Mouse (Mus musculus): ENCODE measurements around the gene Gm28036. TPM values are rescaled to one million over a fixed set of nuclear protein-coding genes. Genes with fewer than 3 reads are reported as not detected.

The Gm28036 gene
- polyA plus RNA-seq (2012; rRNA removed) = 0.69 and 1.3 TPM in 2 replicates

GRCm38 (mm10) chr2:156126992-156127391, at the start of gene Gm28036:
Gm28036 (minus strand) TSS chr2:156127092.

GRCm38 (mm10) chr2:156143953-156144724, 17.2 kb upstream of the Gm28036 start, which contains the start of the genes Romo1 and Nfs1:
Romo1 (plus strand) TSS chr2:156144039.
Nfs1 (minus strand) TSS chr2:156144186.

GRCm38 (mm10) chr2:156111358-156112079, 15.4 kb downstream of the Gm28036 start, which contains the start of the genes Cpne1 and Rbm12:
Cpne1 (minus strand) TSS chr2:156111965.
Rbm12 (minus strand) TSS chr2:156111978.

GRCm38 (mm10) chr2:156065099-156066041, 61.5 kb downstream of the Gm28036 start, which contains the start of gene Spag4:
Spag4 (plus strand) TSS chr2:156065175.

GRCm38 (mm10) chr2:156052816-156053215, 74.1 kb downstream of the Gm28036 start, which contains the start of gene Fer1l4:
Fer1l4 (minus strand) TSS chr2:156052947.

Other genes starting within 250 kb of the Gm28036 start
- gene Uqcc1, start 196.8 kb downstream of the Gm28036 start, polyA plus RNA-seq (2012; rRNA removed) = 16.7 and 23.2 TPM in 2 replicates
- gene Gm15557, start 186.4 kb downstream of the Gm28036 start, polyA plus RNA-seq (2012; rRNA removed) = not detected in 2 replicates
- gene Gdf5, start 181.7 kb downstream of the Gm28036 start, polyA plus RNA-seq (2012; rRNA removed) = 0.85 and 0.87 TPM in 2 replicates
- gene Cep250, start 170.6 kb downstream of the Gm28036 start, polyA plus RNA-seq (2012; rRNA removed) = 12.7 and 14.5 TPM in 2 replicates
- gene 6430550D23Rik, start 119.1 kb downstream of the Gm28036 start, polyA plus RNA-seq (2012; rRNA removed) = 1.3 and 1.9 TPM in 2 replicates
- 340 and 531 TPM in 2 replicates for gene Ergic3, start 119.0 kb downstream of the Gm28036 start, polyA plus RNA-seq (2012; rRNA removed)
- 0.69 and 2.6 TPM in 2 replicates for gene Fer1l4, start 74.1 kb downstream of the Gm28036 start, polyA plus RNA-seq (2012; rRNA removed)
- 3.5 and 4.3 TPM in 2 replicates for gene Spag4, start 61.9 kb downstream of the Gm28036 start, polyA plus RNA-seq (2012; rRNA removed)
- gene Cpne1, start 15.1 kb downstream of the Gm28036 start, polyA plus RNA-seq (2012; rRNA removed) = 100 and 120 TPM in 2 replicates
- 7.3 and 30.1 TPM in 2 replicates for gene Rbm12, start 15.1 kb downstream of the Gm28036 start, polyA plus RNA-seq (2012; rRNA removed)
- gene Romo1, start 16.9 kb upstream of the Gm28036 start, polyA plus RNA-seq (2012; rRNA removed) = 334 and 385 TPM in 2 replicates
- 77.6 and 79.5 TPM in 2 replicates for gene Nfs1, start 17.1 kb upstream of the Gm28036 start, polyA plus RNA-seq (2012; rRNA removed)
- gene Rbm39, start 53.1 kb upstream of the Gm28036 start, polyA plus RNA-seq (2012; rRNA removed) = 64.9 and 70.8 TPM in 2 replicates
- 29.2 and 32.2 TPM in 2 replicates for gene Phf20, start 69.4 kb upstream of the Gm28036 start, polyA plus RNA-seq (2012; rRNA removed)
- 1.2 and 1.5 TPM in 2 replicates for gene Cnbd2, start 185.2 kb upstream of the Gm28036 start, polyA plus RNA-seq (2012; rRNA removed)
- gene Scand1, start 185.6 kb upstream of the Gm28036 start, polyA plus RNA-seq (2012; rRNA removed) = 289 and 408 TPM in 2 replicates